Mouse (Mus musculus) kidney, embryonic 16.5 days (tissue): Measurements from ENCODE around the gene BC003965. TPM values are rescaled to one million over a fixed set of nuclear protein-coding genes. Genes with fewer than 3 reads are reported as not detected.
A peak's percentile ranks its signal among the peaks of the same experiment; 100 is the strongest.

Experiments used
- ATAC-seq: fragments of 200-750 bp; cut with Nextera tagmentation; 2 replicates; pipeline ENCODE4 v1.8.0; 2017; ENCODE audit warnings: moderate TSS enrichment; ENCODE audit not compliant: low FRiP score, low TSS enrichment
- H3K27ac ChIP-seq: fragments of 300-500 bp; sonication (generic); 2 replicates; pipeline ENCODE4 v1.5.1; 2014; ENCODE audit warnings: low read length
- H3K27me3 ChIP-seq: fragments of 300-500 bp; sonication (generic); 2 replicates; pipeline ENCODE4 v1.6.1; 2014; ENCODE audit warnings: low read length, control low read depth, mixed read lengths; ENCODE audit not compliant: insufficient read depth
- H3K36me3 ChIP-seq: fragments of 300-500 bp; sonication (generic); 2 replicates; pipeline ENCODE4 v1.6.1; 2014; ENCODE audit warnings: low read length, control low read depth, mixed read lengths; ENCODE audit not compliant: insufficient read depth
- H3K4me1 ChIP-seq: fragments of 300-500 bp; sonication (generic); 2 replicates; pipeline ENCODE4 v1.6.1; 2014; ENCODE audit warnings: low read length, control low read depth, mixed read lengths; ENCODE audit not compliant: insufficient read depth
- H3K4me2 ChIP-seq: fragments of 300-500 bp; sonication (generic); replicated peaks from 2 replicates; pipeline ENCODE4 v1.6.1; 2014; ENCODE audit warnings: low read depth, low read length
- H3K4me3 ChIP-seq: fragments of 300-500 bp; sonication (generic); 2 replicates; pipeline ENCODE4 v1.5.1; 2014; ENCODE audit warnings: mild to moderate bottlenecking, low read length
- H3K9ac ChIP-seq: fragments of 300-500 bp; sonication (generic); replicated peaks from 2 replicates; pipeline ENCODE4 v1.6.1; 2014; ENCODE audit warnings: low read length
- H3K9me3 ChIP-seq: fragments of 300-500 bp; sonication (generic); 2 replicates; pipeline ENCODE4 v1.6.1; 2016; ENCODE audit warnings: low read length, control low read depth
- WGBS: fragments of 180-500 bp; shearing (Covaris S2); extraction: QIAGEN DNeasy Blood & Tissue Kit; methylation state at CpG from one replicate; pipeline ENCODE4 v1.1.7; 2014; 5-methylcytosine and 5-hydroxymethylcytosine counted together
- polyA plus RNA-seq: library from polyadenylated mRNA; unstranded; fragments of >200 nt; fragmentation: Nextera tagmentation; extraction: Ambion mirVana; gene quantifications from 2 replicates; pipeline ENCODE4 v1.2.1, GENCODE M21; 2015

BC003965 gene
- polyA plus RNA-seq, 1 experiment from 2014 or later: 34.4 TPM

DNA sequence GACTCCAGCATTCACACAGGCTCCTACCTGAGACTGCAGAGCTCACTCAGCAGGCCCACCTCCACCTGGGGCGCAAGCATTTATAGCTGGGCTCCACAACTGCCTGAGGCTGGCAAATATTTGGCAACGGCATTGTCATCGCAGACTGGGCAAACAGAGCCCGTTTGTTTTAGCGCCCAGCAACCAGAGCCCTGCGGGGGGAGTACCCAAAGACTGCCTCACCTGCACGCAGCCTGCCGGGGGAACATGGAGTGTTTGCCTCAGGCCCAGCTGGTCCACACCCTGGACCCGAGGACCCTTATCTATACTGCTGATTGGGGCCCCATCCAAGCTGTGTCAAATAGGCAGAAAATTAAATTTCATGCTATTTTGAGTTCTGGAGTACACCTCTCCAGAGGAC lies 8.9 kb upstream of the BC003965 start, which contains the start of gene Gm38655:
Gene Gm38655, minus strand, starts transcription at position 61 of the 400 bp plus-strand sequence.
- 62% methylated on average over 9 of the region's 9 CpGs for WGBS
- H3K27ac ChIP-seq: no peak within 1 kb of the TSS
- H3K4me2 ChIP-seq: no peak within 1 kb of the TSS
- H3K36me3 ChIP-seq: no peaks in the 10 kb centered on the region
- no peak within 1 kb of the TSS for H3K4me3 ChIP-seq
- H3K27me3 ChIP-seq: no peaks in the 10 kb centered on the region
- H3K9ac ChIP-seq: no peak within 1 kb of the TSS
- no peaks in the 10 kb centered on the region for H3K4me1 ChIP-seq
- ATAC-seq: no peak
- no peaks in the 10 kb centered on the region for H3K9me3 ChIP-seq

DNA sequence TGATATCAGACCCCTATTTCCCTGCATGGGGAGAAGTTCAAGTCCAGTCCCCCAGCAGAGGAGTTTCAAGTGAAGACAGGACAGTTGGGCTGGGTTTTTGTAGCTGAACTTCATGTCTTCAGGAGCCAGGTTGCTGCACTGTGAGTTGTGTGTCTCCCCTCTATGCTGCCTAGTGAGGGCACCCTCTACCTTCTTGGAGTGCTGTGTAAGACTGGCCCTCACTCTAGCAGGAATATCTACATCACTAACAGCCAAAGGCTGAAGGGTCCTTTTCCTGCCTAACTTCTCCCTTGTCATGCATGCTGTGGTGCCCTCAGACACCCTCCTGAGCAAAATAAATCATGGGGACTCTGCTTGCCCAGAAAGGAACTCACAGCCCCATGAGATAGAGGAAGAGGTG lies 1.1 kb upstream of the BC003965 start:
- Histone ChIP-seq H3K4me1 (peaks cover 17% of the 10 kb centered on the region), H3K36me3 (peaks cover 3% of the 10 kb centered on the region; the same call in 1 of the 2 replicates), H3K27me3 (peaks cover 5% of the 10 kb centered on the region; the same call in 1 of the 2 replicates), H3K27ac (no peak overlapping the region), H3K4me2 (peak overlapping the region; percentile 88), H3K9ac (peak overlapping the region; percentile 78; the same call in 1 of the 2 replicates), H3K9me3 (no peaks in the 10 kb centered on the region), H3K4me3 (no peak overlapping the region; the same call in 1 of the 2 replicates)
- ATAC-seq: no peak

DNA sequence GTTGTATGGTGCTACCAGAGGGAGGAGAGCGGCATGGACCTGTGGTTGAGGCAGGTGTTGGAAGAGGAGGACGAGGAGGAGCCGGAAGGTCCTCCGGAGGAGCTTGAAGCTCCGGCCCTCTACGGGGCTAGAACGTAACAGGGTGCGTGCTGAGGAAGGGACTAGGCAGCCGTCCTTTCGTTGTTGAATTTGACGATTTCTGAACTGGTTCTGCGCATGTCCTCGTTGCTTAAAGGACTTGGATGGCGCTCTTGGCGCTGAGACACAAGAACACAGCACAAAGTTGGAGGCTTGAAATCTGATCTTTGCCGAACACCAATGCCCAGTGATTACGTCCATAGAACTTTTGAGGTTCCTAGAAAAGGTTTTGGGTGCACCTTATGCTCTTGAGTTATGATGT lies 607 bp downstream of the BC003965 start:
- no peak for ATAC-seq

DNA sequence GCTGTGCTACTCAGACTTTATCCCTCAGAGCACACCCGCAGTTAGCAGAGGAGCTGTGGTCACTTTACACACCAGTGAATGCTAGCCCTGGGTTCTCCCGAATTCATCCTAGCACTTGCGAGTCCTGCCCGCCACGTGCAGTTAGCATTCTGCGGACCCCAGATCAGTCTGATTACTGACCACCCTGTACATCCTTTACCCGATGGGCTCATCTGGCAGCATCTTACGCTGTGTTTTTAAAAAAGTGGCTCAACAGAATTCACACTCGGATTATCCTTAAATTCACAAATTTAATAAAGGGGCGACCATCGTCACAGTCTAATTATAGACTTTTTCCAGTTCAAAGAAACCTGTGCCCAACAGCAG lies 3.4 kb downstream of the BC003965 start:
- peak overlapping the region; percentile 90 for H3K9ac ChIP-seq
- peaks cover 27% of the 10 kb centered on the region for H3K4me1 ChIP-seq
- peaks cover 3% of the 10 kb centered on the region for H3K36me3 ChIP-seq
- H3K27ac ChIP-seq: peak overlapping the region; percentile 89
- H3K4me2 ChIP-seq: peak overlapping the region; percentile 76
- no peak for ATAC-seq
- H3K27me3 ChIP-seq: no peaks in the 10 kb centered on the region
- peak overlapping the region; percentile 96 for H3K4me3 ChIP-seq
- H3K9me3 ChIP-seq: no peaks in the 10 kb centered on the region
- WGBS: 8% methylated on average over 11 of the region's 11 CpGs

More for the DNA sequence above, 607 bp downstream of the BC003965 start:
- H3K27me3 ChIP-seq: peaks cover 5% of the 10 kb centered on the region; the same call in 1 of the 2 replicates
- peak overlapping the region; percentile 87 for H3K27ac ChIP-seq
- peak overlapping the region; percentile 98 for H3K4me3 ChIP-seq
- H3K4me1 ChIP-seq: peaks cover 26% of the 10 kb centered on the region
- peak overlapping the region; percentile 78 for H3K9ac ChIP-seq
- H3K4me2 ChIP-seq: peak overlapping the region; percentile 99
- no peaks in the 10 kb centered on the region for H3K9me3 ChIP-seq
- peaks cover 3% of the 10 kb centered on the region; the same call in 1 of the 2 replicates for H3K36me3 ChIP-seq
- WGBS: 5% methylated on average over 17 of the region's 17 CpGs

DNA sequence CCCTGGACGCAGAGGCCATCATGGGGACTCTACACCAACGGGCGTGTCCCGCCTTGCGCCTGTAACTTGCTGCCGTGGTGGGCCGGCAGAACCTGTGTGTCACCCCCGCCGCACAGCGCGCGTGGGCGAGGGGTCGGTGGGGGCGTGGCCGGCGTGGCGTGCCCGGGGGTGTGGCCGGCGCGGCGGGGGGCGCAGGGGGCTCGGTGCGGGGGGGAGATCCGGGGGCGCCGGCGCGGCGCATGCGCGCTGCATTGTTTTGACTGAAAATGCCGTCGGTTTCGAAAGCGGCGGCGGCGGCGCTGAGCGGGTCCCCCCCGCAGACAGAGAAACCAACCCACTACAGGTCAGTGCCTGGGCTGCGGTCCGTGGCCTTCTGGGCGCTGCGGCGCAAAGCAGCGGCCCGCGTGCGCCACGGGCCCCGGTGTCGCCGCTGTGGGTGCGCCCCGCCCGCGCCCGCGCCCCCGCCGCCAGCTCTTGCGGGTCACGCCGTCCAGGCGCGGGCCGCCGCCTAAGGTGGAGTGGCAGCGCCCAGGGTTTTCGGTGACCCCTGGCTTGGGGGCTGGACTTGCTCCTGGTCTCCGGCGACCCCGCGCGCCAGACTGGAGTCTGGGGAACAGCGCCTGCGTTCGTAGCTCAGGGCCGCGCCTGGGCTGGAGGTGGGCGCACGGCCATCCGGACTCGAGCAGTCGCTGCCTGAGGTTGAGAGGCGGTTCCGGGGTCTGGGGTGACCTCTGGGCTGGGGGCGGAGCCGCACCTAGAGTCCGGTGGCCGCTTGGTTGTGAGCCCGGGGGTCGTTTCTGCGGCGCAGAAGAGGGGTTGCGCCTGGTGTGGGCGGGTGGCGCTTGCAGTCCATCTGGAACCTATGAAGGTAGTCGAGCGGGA lies 4.0 kb downstream of the BC003965 start, which contains the start of gene Unkl:
Gene Unkl, plus strand, starts transcription at position 248 of the 882 bp plus-strand sequence.
- H3K4me3 ChIP-seq: peak within 1 kb of the TSS; percentile 96
- H3K27me3 ChIP-seq: no peaks in the 10 kb centered on the region
- H3K27ac ChIP-seq: peak within 1 kb of the TSS; percentile 89
- H3K36me3 ChIP-seq: peaks cover 3% of the 10 kb centered on the region
- under 1% methylated on average over 78 of the region's 104 CpGs for WGBS
- peak within 1 kb of the TSS; percentile 76 for H3K4me2 ChIP-seq
- peak; percentile 55 for ATAC-seq
- no peaks in the 10 kb centered on the region for H3K9me3 ChIP-seq
- H3K4me1 ChIP-seq: peaks cover 27% of the 10 kb centered on the region
- peak within 1 kb of the TSS; percentile 90 for H3K9ac ChIP-seq

DNA sequence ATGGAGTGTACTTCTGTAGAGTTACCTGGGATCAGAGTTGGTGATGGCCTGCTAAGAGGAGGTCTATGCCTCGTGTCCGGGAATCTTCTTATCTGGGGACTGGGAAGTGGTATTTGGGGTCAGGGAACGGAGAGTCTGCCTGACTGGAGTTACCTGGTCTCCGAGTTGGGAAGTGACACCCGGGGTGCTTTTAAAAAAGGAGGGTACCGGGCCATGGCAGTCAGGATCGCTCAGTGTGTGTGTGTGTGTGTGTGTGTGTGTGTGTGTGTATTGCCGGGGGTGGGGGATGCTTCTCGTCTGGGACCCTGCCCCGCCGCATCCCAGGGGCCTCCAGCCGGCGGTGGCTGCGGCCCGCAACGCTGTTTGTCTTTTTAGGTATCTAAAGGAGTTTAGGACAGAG lies 4.7 kb downstream of the BC003965 start:
- H3K9ac ChIP-seq: peak overlapping the region; percentile 90
- H3K27ac ChIP-seq: no peak overlapping the region; the same call in 1 of the 2 replicates
- peak overlapping the region; percentile 76 for H3K4me2 ChIP-seq
- H3K36me3 ChIP-seq: peaks cover 3% of the 10 kb centered on the region
- whole genome bisulfite sequencing: 3% methylated on average over 16 of the region's 16 CpGs
- no peaks in the 10 kb centered on the region for H3K27me3 ChIP-seq
- ATAC-seq: no peak
- H3K9me3 ChIP-seq: no peaks in the 10 kb centered on the region
- peak overlapping the region; percentile 96 for H3K4me3 ChIP-seq
- peaks cover 22% of the 10 kb centered on the region for H3K4me1 ChIP-seq

DNA sequence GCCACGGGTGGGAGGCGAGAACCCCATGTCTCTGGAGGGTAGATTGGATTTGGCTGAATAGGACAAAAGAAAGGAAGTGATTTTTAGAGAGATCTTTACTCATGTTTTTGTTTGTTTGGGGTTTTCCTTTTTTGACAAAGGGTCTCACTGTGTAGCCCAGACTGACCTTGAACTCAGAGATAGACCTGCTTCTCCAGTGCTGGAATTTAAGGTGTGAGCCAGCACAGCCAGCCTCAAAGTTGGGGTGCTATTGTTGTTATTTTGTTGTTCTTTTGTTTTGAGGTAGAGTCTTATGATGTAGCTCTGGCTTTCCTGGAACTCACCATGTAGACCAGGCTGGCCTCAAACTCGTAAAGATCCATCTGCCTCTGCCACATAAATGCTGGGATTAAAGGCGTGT lies 18.0 kb downstream of the BC003965 start:
- Histone ChIP-seq H3K36me3 (peaks cover 62% of the 10 kb centered on the region), H3K27me3 (no peaks in the 10 kb centered on the region), H3K4me2 (no peak overlapping the region), H3K4me3 (no peak overlapping the region), H3K4me1 (no peaks in the 10 kb centered on the region), H3K27ac (no peak overlapping the region), H3K9ac (no peak overlapping the region), H3K9me3 (no peaks in the 10 kb centered on the region)
- WGBS: 93% methylated on average over 4 of the region's 4 CpGs
- no peak for ATAC-seq

DNA sequence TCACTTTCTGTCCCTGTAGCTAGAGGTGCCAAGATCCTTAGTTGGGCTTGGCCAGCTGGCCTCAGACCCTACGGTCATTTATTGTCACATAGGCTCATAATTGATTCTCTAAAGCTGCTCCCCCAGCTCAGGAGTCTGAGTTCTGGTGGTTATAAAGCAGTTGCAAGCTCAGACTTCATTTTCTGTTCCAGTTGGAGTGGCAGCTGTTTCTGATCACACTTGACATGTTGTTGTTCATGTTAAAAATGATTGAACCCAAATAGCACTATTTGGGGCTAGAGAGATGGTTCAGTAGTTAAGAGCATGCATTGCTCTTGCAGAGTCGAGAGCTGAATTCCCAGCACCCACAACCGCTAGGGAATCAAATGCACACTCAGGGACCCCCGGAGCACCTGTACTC lies 25.7 kb downstream of the BC003965 start:
- H3K9ac ChIP-seq: no peak overlapping the region
- H3K27me3 ChIP-seq: no peaks in the 10 kb centered on the region
- WGBS: 83% methylated on average over 4 of the region's 4 CpGs
- no peak for ATAC-seq
- H3K9me3 ChIP-seq: no peaks in the 10 kb centered on the region
- no peak overlapping the region for H3K4me3 ChIP-seq
- peaks cover 80% of the 10 kb centered on the region for H3K36me3 ChIP-seq
- H3K4me1 ChIP-seq: no peaks in the 10 kb centered on the region
- no peak overlapping the region for H3K27ac ChIP-seq
- no peak overlapping the region for H3K4me2 ChIP-seq

DNA sequence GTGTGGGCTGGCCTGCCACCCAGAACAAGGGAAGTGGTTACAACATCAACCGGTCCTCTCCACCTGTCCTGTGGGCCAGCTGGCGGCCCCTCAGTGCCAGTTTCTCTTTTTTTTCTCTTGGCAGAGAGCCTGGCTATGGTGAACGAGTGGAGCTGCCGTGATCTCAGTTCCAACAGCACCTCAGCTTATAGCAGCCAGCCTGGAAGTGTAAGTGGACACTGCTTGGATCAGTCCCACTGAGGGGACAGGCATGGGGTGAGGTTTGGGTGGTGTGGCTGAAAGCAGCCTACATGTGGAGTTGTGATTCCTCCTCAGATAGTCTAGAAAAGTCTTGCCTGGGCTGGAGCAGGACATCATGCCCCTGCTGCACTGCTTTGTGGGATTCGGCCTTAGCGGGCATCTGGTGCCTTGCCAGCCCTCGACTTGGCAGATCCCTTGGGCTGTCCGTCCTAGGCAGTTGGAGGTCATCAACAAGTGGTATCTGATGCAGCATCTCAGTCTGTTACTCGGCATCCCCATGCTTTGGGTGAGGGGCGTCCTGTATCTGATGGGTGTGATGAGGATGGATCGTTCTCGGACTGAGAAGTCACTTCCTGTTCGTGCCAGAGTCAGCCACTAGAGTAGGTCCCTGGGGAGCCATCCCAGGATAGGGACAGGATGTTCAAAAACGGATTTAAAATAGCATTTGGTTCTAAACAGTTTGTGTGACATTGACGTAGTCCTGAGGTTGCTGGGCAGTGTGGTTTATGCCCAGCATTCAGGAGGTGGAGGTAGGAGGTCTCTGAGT lies 26.5 kb downstream of the BC003965 start:
- H3K4me1 ChIP-seq: no peaks in the 10 kb centered on the region
- H3K27ac ChIP-seq: no peak overlapping the region
- ATAC-seq: no peak
- H3K36me3 ChIP-seq: peaks cover 78% of the 10 kb centered on the region
- no peak overlapping the region for H3K4me2 ChIP-seq
- H3K27me3 ChIP-seq: no peaks in the 10 kb centered on the region
- 79% methylated on average over 15 of the region's 15 CpGs for WGBS
- no peaks in the 10 kb centered on the region for H3K9me3 ChIP-seq
- H3K9ac ChIP-seq: no peak overlapping the region; the same call in 1 of the 2 replicates
- H3K4me3 ChIP-seq: no peak overlapping the region
